Mouse (Mus musculus) hindbrain, postnatal 0 days (tissue): ENCODE measurements at regions not wholly inside any gene's neighbourhood (a gene's known extent, or its start where the extent isn't known, plus 50 kb on each side); places are given as distances from the start of the nearest gene placed in this dataset.

ENCODE experiments used
- ATAC-seq: fragments of 200-750 bp; cut with Nextera tagmentation; 2 replicates; pipeline ENCODE4 v1.8.0; 2017; ENCODE audit warnings: mild to moderate bottlenecking, moderate TSS enrichment, moderate library complexity
- DNase-seq: peaks from one replicate; pipeline ENCODE4 v3.0.0-alpha.2; 2015; ENCODE audit warnings: low spot score
- H3K27ac ChIP-seq: fragments of 300-500 bp; sonication (generic); 2 replicates; pipeline ENCODE4 v1.5.1; 2014; ENCODE audit warnings: mild to moderate bottlenecking
- H3K27me3 ChIP-seq: fragments of 300-500 bp; sonication (generic); 2 replicates; pipeline ENCODE4 v1.6.1; 2014; ENCODE audit warnings: low read length, mixed read lengths; ENCODE audit not compliant: insufficient read depth
- H3K36me3 ChIP-seq: fragments of 300-500 bp; sonication (generic); 2 replicates; pipeline ENCODE4 v1.6.1; 2014; ENCODE audit warnings: low read length, mixed read lengths; ENCODE audit not compliant: insufficient read depth
- H3K4me1 ChIP-seq: fragments of 300-500 bp; sonication (generic); 2 replicates; pipeline ENCODE4 v1.6.1; 2014; ENCODE audit warnings: antibody characterized with exemption, low read length, mixed read lengths; ENCODE audit not compliant: insufficient read depth
- H3K4me2 ChIP-seq: fragments of 300-500 bp; sonication (generic); 2 replicates; pipeline ENCODE4 v1.6.1; 2014; ENCODE audit warnings: low read depth, mild to moderate bottlenecking, low read length, moderate library complexity, mixed read lengths
- H3K4me3 ChIP-seq: fragments of 300-500 bp; sonication (generic); 2 replicates; pipeline ENCODE4 v1.5.1; 2014; ENCODE audit warnings: low read length
- H3K9ac ChIP-seq: fragments of 300-500 bp; sonication (generic); replicated peaks from 2 replicates; pipeline ENCODE4 v1.6.1; 2014; ENCODE audit warnings: mild to moderate bottlenecking, low read length, moderate library complexity, mixed read lengths
- H3K9me3 ChIP-seq: fragments of 300-500 bp; sonication (generic); 2 replicates; pipeline ENCODE4 v1.6.1; 2016; ENCODE audit warnings: low read length, mixed read lengths
- CTCF ChIP-seq: IDR thresholded peaks from 2 replicates; pipeline ENCODE4 v1.5.1; 2016; ENCODE audit warnings: antibody characterized with exemption, control low read depth, low read depth
- WGBS: fragments of 180-500 bp; shearing (Covaris S2); extraction: QIAGEN DNeasy Blood & Tissue Kit; methylation state at CpG from one replicate; pipeline ENCODE4 v1.1.7; 2014; 5-methylcytosine and 5-hydroxymethylcytosine counted together

GRCm38 (mm10) chr5:139610610-139611520 is 67.6 kb downstream of the Uncx start:
- H3K4me3 ChIP-seq, result no peak overlapping the region
- DNase-seq, result peak; percentile 81
- no peaks in the 10 kb centered on the region for H3K27me3 ChIP-seq
- H3K36me3 ChIP-seq, result no peaks in the 10 kb centered on the region
- H3K4me1 ChIP-seq, result no peaks in the 10 kb centered on the region
- H3K27ac ChIP-seq, result peak overlapping the region; percentile 78
- H3K4me2 ChIP-seq, result no peak overlapping the region
- no peak for TF ChIP-seq CTCF
- 26% methylated on average over 28 of the region's 28 CpGs for WGBS
- no peaks in the 10 kb centered on the region for H3K9me3 ChIP-seq
- ATAC-seq, result peak; percentile 78
- H3K9ac ChIP-seq, result no peak overlapping the region

GRCm38 (mm10) chr5:139612224-139612623 is 68.9 kb downstream of the Uncx start:
- H3K4me1 ChIP-seq, result no peaks in the 10 kb centered on the region
- no peak overlapping the region for H3K27ac ChIP-seq
- 59% methylated on average over 5 of the region's 5 CpGs for WGBS
- no peaks in the 10 kb centered on the region for H3K27me3 ChIP-seq
- no peak overlapping the region for H3K9ac ChIP-seq
- H3K4me3 ChIP-seq, result no peak overlapping the region
- TF ChIP-seq CTCF, result no peak
- H3K9me3 ChIP-seq, result no peaks in the 10 kb centered on the region
- ATAC-seq, result no peak
- no peak for DNase-seq
- no peak overlapping the region for H3K4me2 ChIP-seq
- no peaks in the 10 kb centered on the region for H3K36me3 ChIP-seq

- no peak for ATAC-seq
- H3K9me3 ChIP-seq, result no peaks in the 10 kb centered on the region
- no peaks in the 10 kb centered on the region for H3K36me3 ChIP-seq
- no peaks in the 10 kb centered on the region for H3K27me3 ChIP-seq
- no peak overlapping the region for H3K27ac ChIP-seq
- 71% methylated on average over 6 of the region's 6 CpGs for WGBS
- H3K4me1 ChIP-seq, result no peaks in the 10 kb centered on the region
- H3K4me3 ChIP-seq, result no peak overlapping the region
- DNase-seq, result no peak
- H3K4me2 ChIP-seq, result no peak overlapping the region
- H3K9ac ChIP-seq, result no peak overlapping the region
- no peak for TF ChIP-seq CTCF
Observed at GRCm38 (mm10) chr5:139612676-139613075, 69.4 kb downstream of the Uncx start.

GRCm38 (mm10) chr5:139613601-139614000 is 70.3 kb downstream of the Uncx start:
- Histone ChIP-seq H3K4me2 (no peak overlapping the region), H3K4me3 (no peak overlapping the region), H3K27ac (peak overlapping the region; percentile 32; the same call in 1 of the 2 replicates), H3K9ac (no peak overlapping the region), H3K9me3 (no peaks in the 10 kb centered on the region), H3K36me3 (no peaks in the 10 kb centered on the region), H3K27me3 (no peaks in the 10 kb centered on the region), H3K4me1 (no peaks in the 10 kb centered on the region)
- peak; percentile 52; the same call in 1 of the 2 replicates for ATAC-seq
- DNase-seq, result peak; percentile 66
- WGBS, result 51% methylated on average over 5 of the region's 5 CpGs
- no peak for TF ChIP-seq CTCF

GRCm38 (mm10) chr5:139619301-139620161 is 76.2 kb downstream of the Uncx start:
- Histone ChIP-seq H3K27ac (no peak overlapping the region), H3K9ac (no peak overlapping the region), H3K9me3 (no peaks in the 10 kb centered on the region), H3K27me3 (no peaks in the 10 kb centered on the region), H3K4me3 (no peak overlapping the region), H3K36me3 (no peaks in the 10 kb centered on the region), H3K4me1 (peaks cover 6% of the 10 kb centered on the region; the same call in 1 of the 2 replicates), H3K4me2 (no peak overlapping the region)
- ATAC-seq, result 0 out of 2 replicates have a peak, but pooled peaks have one; percentile 32
- 21% methylated on average over 36 of the region's 36 CpGs for WGBS
- DNase-seq, result peak; percentile 13
- no peak for TF ChIP-seq CTCF

- DNase-seq (peak; percentile 74), ATAC-seq (peak; percentile 63; the same call in 1 of the 2 replicates)
- Histone ChIP-seq H3K4me3 (no peak overlapping the region), H3K36me3 (no peaks in the 10 kb centered on the region), H3K27me3 (no peaks in the 10 kb centered on the region), H3K9ac (no peak overlapping the region), H3K27ac (no peak overlapping the region), H3K4me2 (no peak overlapping the region), H3K9me3 (no peaks in the 10 kb centered on the region), H3K4me1 (no peaks in the 10 kb centered on the region)
- 35% methylated on average over 22 of the region's 22 CpGs for WGBS
- no peak for TF ChIP-seq CTCF
Observed at GRCm38 (mm10) chr5:139625871-139626460, 82.7 kb downstream of the Uncx start.
